Mouse (Mus musculus): ENCODE data around the gene Dct.

DNA sequence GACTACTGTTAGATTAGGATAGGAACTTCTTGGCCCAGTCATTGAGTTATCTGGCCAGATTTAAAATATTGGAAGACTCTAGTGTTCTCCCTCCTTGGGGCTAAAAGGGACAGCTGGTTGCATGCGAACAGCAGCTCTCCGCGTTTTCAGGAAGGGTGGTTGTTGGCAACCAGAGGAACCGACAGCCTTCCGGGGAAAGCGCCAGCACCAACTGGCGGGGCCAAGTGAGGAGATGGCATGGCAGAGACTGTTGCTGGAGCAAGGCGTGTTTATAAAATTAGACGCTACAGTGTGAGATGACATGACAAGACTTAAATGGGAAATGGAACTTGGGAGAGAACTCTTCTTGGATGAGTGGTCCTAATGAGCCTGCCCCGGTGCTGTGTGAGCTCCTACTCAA is 70.5 kb downstream of the Dct start:
- TF ChIP-seq CTCF (IDR thresholded peaks at IDR 0.05; ENCODE audit: low read depth): no peak
- no peak for TF ChIP-seq EP300 (IDR thresholded peaks at IDR 0.05; ENCODE audit: low read depth)

Data from liver, embryonic 14.5 days (tissue).